Mouse (Mus musculus) forebrain, embryonic 11.5 days (tissue): ENCODE data around the gene Fcgr1. TPM values are rescaled to one million over a fixed set of nuclear protein-coding genes. Genes with fewer than 3 reads are reported as not detected.
A peak's percentile ranks its signal among the peaks of the same experiment; 100 is the strongest.
"Not testable (repeated sequence)": the region's sequence is repeated elsewhere in the genome, so short reads cannot be mapped to it uniquely, and the experiment has no call there.

Source experiments
- ATAC-seq: fragments of 200-750 bp; cut with Nextera tagmentation; replicated peaks from 2 replicates; pipeline ENCODE4 v1.8.0; 2017; ENCODE audit warnings: moderate TSS enrichment; ENCODE audit not compliant: low FRiP score
- DNase-seq: peaks from one replicate; pipeline ENCODE4 v3.0.0-alpha.2; 2017; ENCODE audit warnings: low spot score
- H3K27ac ChIP-seq: fragments of 300-500 bp; sonication (generic); 2 replicates; pipeline ENCODE4 v1.5.1; 2014; ENCODE audit warnings: low read depth, low read length
- H3K27me3 ChIP-seq: fragments of 300-500 bp; sonication (generic); 2 replicates; pipeline ENCODE4 v1.6.1; 2014; ENCODE audit warnings: mild to moderate bottlenecking, low read length, mixed read lengths; ENCODE audit not compliant: control insufficient read depth, insufficient read depth
- H3K36me3 ChIP-seq: fragments of 300-500 bp; sonication (generic); 2 replicates; pipeline ENCODE4 v1.6.1; 2014; ENCODE audit warnings: mild to moderate bottlenecking, low read length, moderate library complexity, mixed read lengths; ENCODE audit not compliant: control insufficient read depth, insufficient read depth
- H3K4me1 ChIP-seq: fragments of 300-500 bp; sonication (generic); replicated peaks from 2 replicates; pipeline ENCODE4 v1.6.1; 2014; ENCODE audit warnings: low read length, mixed read lengths; ENCODE audit not compliant: control insufficient read depth, insufficient read depth
- H3K4me2 ChIP-seq: fragments of 300-500 bp; sonication (generic); 2 replicates; pipeline ENCODE4 v1.6.1; 2014; ENCODE audit warnings: low read depth, mild to moderate bottlenecking, low read length, moderate library complexity, mixed read lengths; ENCODE audit not compliant: severe bottlenecking
- H3K4me3 ChIP-seq: fragments of 300-500 bp; sonication (generic); 2 replicates; pipeline ENCODE4 v1.5.1; 2014; ENCODE audit warnings: low read depth, low read length
- H3K9ac ChIP-seq: fragments of 300-500 bp; sonication (generic); 2 replicates; pipeline ENCODE4 v1.6.1; 2014; ENCODE audit warnings: low read length
- H3K9me3 ChIP-seq: fragments of 300-500 bp; sonication (generic); 2 replicates; pipeline ENCODE4 v1.6.1; 2016; ENCODE audit warnings: low read length, mixed read lengths; ENCODE audit not compliant: control insufficient read depth
- WGBS: fragments of 180-500 bp; shearing (Covaris S2); extraction: QIAGEN DNeasy Blood & Tissue Kit; methylation state at CpG from one replicate; pipeline ENCODE4 v1.1.7; 2014; 5-methylcytosine and 5-hydroxymethylcytosine counted together
- polyA plus RNA-seq: library from polyadenylated mRNA; unstranded; fragments of >200 nt; fragmentation: Nextera tagmentation; extraction: Ambion mirVana; gene quantifications from 2 replicates; pipeline ENCODE4 v1.2.1, GENCODE M21; 2014

Gene Fcgr1
- polyA plus RNA-seq, 1 experiment from 2014 or later, result 2.6 TPM

- Histone ChIP-seq H3K27me3 (no peaks in the 10 kb centered on the region), H3K4me3 (no peak overlapping the region), H3K27ac (no peak overlapping the region), H3K9me3 (no peaks in the 10 kb centered on the region), H3K36me3 (no peaks in the 10 kb centered on the region), H3K9ac (no peak overlapping the region), H3K4me2 (no peak overlapping the region), H3K4me1 (no peaks in the 10 kb centered on the region)
- ATAC-seq (no peak), DNase-seq (peak; percentile 60)
- WGBS, result 64% methylated on average over 10 of the region's 10 CpGs
These were observed 39.0 kb downstream of the Fcgr1 start for GRCm38 (mm10) chr3:96254683-96255355.

- DNase-seq (no peak), ATAC-seq (no peak)
- H3K36me3 ChIP-seq, result no peaks in the 10 kb centered on the region
- H3K27ac ChIP-seq, result no peak overlapping the region
- no peaks in the 10 kb centered on the region; the same call in 1 of the 2 replicates for H3K4me1 ChIP-seq
- H3K4me2 ChIP-seq, result no peak overlapping the region
- H3K9ac ChIP-seq, result no peak overlapping the region
- H3K27me3 ChIP-seq, result no peaks in the 10 kb centered on the region; the same call in 1 of the 2 replicates
- WGBS, result 89% methylated on average over 3 of the region's 3 CpGs
- no peak overlapping the region for H3K4me3 ChIP-seq
- no peaks in the 10 kb centered on the region for H3K9me3 ChIP-seq
These were observed 42.0 kb downstream of the Fcgr1 start for GRCm38 (mm10) chr3:96251787-96252186.

- H3K4me3 ChIP-seq, result no peak overlapping the region
- no peak overlapping the region for H3K9ac ChIP-seq
- no peak overlapping the region for H3K27ac ChIP-seq
- DNase-seq (no peak), ATAC-seq (no peak)
- no peaks in the 10 kb centered on the region for H3K36me3 ChIP-seq
- no peaks in the 10 kb centered on the region; the same call in 1 of the 2 replicates for H3K27me3 ChIP-seq
- 69% methylated on average over 3 of the region's 3 CpGs for WGBS
- no peaks in the 10 kb centered on the region; the same call in 1 of the 2 replicates for H3K4me1 ChIP-seq
- no peak overlapping the region for H3K4me2 ChIP-seq
- H3K9me3 ChIP-seq, result no peaks in the 10 kb centered on the region
These were observed 42.9 kb downstream of the Fcgr1 start for GRCm38 (mm10) chr3:96250890-96251289.

GRCm38 (mm10) chr3:96249034-96249345 is 44.8 kb downstream of the Fcgr1 start:
- Histone ChIP-seq H3K36me3 (no peaks in the 10 kb centered on the region), H3K27ac (peak overlapping the region; percentile 31; the same call in 1 of the 2 replicates), H3K4me2 (no peak overlapping the region), H3K4me3 (no peak overlapping the region), H3K27me3 (no peaks in the 10 kb centered on the region; the same call in 1 of the 2 replicates), H3K9me3 (no peaks in the 10 kb centered on the region), H3K9ac (no peak overlapping the region; the same call in 1 of the 2 replicates), H3K4me1 (peaks cover 4% of the 10 kb centered on the region; the same call in 1 of the 2 replicates)
- DNase-seq, result no peak
- no peak for ATAC-seq
- 61% methylated on average over 4 of the region's 4 CpGs for WGBS

GRCm38 (mm10) chr3:96248141-96249033 is 45.4 kb downstream of the Fcgr1 start:
- Histone ChIP-seq H3K27me3 (no peaks in the 10 kb centered on the region; the same call in 1 of the 2 replicates), H3K4me3 (peak overlapping the region; percentile 44), H3K9me3 (no peaks in the 10 kb centered on the region), H3K9ac (peak overlapping the region; percentile 24), H3K4me2 (peak overlapping the region; percentile 53), H3K4me1 (peaks cover 4% of the 10 kb centered on the region; the same call in 1 of the 2 replicates), H3K36me3 (no peaks in the 10 kb centered on the region), H3K27ac (peak overlapping the region; percentile 91)
- DNase-seq, result no peak
- ATAC-seq, result no peak
- 57% methylated on average over 6 of the region's 6 CpGs for WGBS

GRCm38 (mm10) chr3:96247356-96248140 is 46.2 kb downstream of the Fcgr1 start:
- H3K4me1 ChIP-seq, result peaks cover 4% of the 10 kb centered on the region; the same call in 1 of the 2 replicates
- no peaks in the 10 kb centered on the region for H3K9me3 ChIP-seq
- 2% methylated on average over 11 of the region's 11 CpGs for WGBS
- H3K36me3 ChIP-seq, result no peaks in the 10 kb centered on the region
- H3K4me2 ChIP-seq, result peak overlapping the region; percentile 53
- peak overlapping the region; percentile 67 for H3K9ac ChIP-seq
- ATAC-seq (no peak), DNase-seq (no peak)
- peak overlapping the region; percentile 44 for H3K4me3 ChIP-seq
- peak overlapping the region; percentile 91 for H3K27ac ChIP-seq
- no peaks in the 10 kb centered on the region; the same call in 1 of the 2 replicates for H3K27me3 ChIP-seq

- Histone ChIP-seq H3K4me3 (peak within 1 kb of the TSS; percentile 44), H3K4me2 (peak within 1 kb of the TSS; percentile 53), H3K9ac (peak within 1 kb of the TSS; percentile 67), H3K27ac (peak within 1 kb of the TSS; percentile 91)
- not testable (repeated sequence) for H3K27me3 ChIP-seq, H3K36me3 ChIP-seq, DNase-seq, H3K9me3 ChIP-seq, H3K4me1 ChIP-seq
- 0% methylated on average over 2 of the region's 47 CpGs for WGBS
- ATAC-seq, result peak; percentile 94
These were observed 47.3 kb downstream of the Fcgr1 start, which contains the start of gene Hist2h3c1 for GRCm38 (mm10) chr3:96246427-96246856. Hist2h3c1 (plus strand) TSS chr3:96246685.

GRCm38 (mm10) chr3:96246018-96246417 is 47.8 kb downstream of the Fcgr1 start:
- DNase-seq, ATAC-seq, H3K36me3 ChIP-seq, H3K9me3 ChIP-seq, H3K27me3 ChIP-seq, H3K4me1 ChIP-seq: not testable (repeated sequence)
- H3K4me3 ChIP-seq, result peak overlapping the region; percentile 21; the same call in 1 of the 2 replicates
- H3K9ac ChIP-seq, result peak overlapping the region; percentile 43; the same call in 1 of the 2 replicates
- 0% methylated on average over 10 of the region's 21 CpGs for WGBS
- 0 out of 2 replicates have a peak overlapping the region, but pooled peaks have one; percentile 21 for H3K4me2 ChIP-seq
- H3K27ac ChIP-seq, result 0 out of 2 replicates have a peak overlapping the region, but pooled peaks have one; percentile 46
